Mouse (Mus musculus) hindbrain, embryonic 13.5 days (tissue): Measurements from ENCODE around the gene Lad1. TPM values are rescaled to one million over a fixed set of nuclear protein-coding genes. Genes with fewer than 3 reads are reported as not detected.

Experiments
- ATAC-seq: fragments of 200-750 bp; cut with Nextera tagmentation; 2 replicates; pipeline ENCODE4 v1.8.0; 2017; ENCODE audit warnings: moderate TSS enrichment; ENCODE audit not compliant: low FRiP score
- H3K27ac ChIP-seq: fragments of 300-500 bp; sonication (generic); 2 replicates; pipeline ENCODE4 v1.5.1; 2015; ENCODE audit warnings: inconsistent platforms, mild to moderate bottlenecking, moderate library complexity
- H3K27me3 ChIP-seq: fragments of 300-500 bp; sonication (generic); 2 replicates; pipeline ENCODE4 v1.6.1; 2015; ENCODE audit warnings: mild to moderate bottlenecking, inconsistent platforms
- H3K36me3 ChIP-seq: fragments of 300-500 bp; sonication (generic); 2 replicates; pipeline ENCODE4 v1.6.1; 2015; ENCODE audit warnings: mild to moderate bottlenecking, inconsistent platforms
- H3K4me1 ChIP-seq: fragments of 300-500 bp; sonication (generic); replicated peaks from 2 replicates; pipeline ENCODE4 v1.6.1; 2015; ENCODE audit warnings: inconsistent platforms
- H3K4me2 ChIP-seq: fragments of 300-500 bp; sonication (generic); 2 replicates; pipeline ENCODE4 v1.6.1; 2015; ENCODE audit warnings: inconsistent platforms, mild to moderate bottlenecking, moderate library complexity
- H3K4me3 ChIP-seq: fragments of 300-500 bp; sonication (generic); 2 replicates; pipeline ENCODE4 v1.5.1; 2015; ENCODE audit warnings: mild to moderate bottlenecking, inconsistent platforms
- H3K9ac ChIP-seq: fragments of 300-500 bp; sonication (generic); 2 replicates; pipeline ENCODE4 v1.6.1; 2015; ENCODE audit warnings: mild to moderate bottlenecking, inconsistent platforms
- H3K9me3 ChIP-seq: fragments of 300-500 bp; sonication (generic); 2 replicates; pipeline ENCODE4 v1.6.1; 2016; ENCODE audit warnings: inconsistent platforms
- WGBS: fragments of 180-500 bp; shearing (Covaris S2); methylation state at CpG from one replicate; pipeline ENCODE4 v1.1.7; 2015; 5-methylcytosine and 5-hydroxymethylcytosine counted together
- polyA plus RNA-seq: library from polyadenylated mRNA; unstranded; fragments of >200 nt; fragmentation: Nextera tagmentation; extraction: Ambion mirVana; gene quantifications from 2 replicates; pipeline ENCODE4 v1.2.1, GENCODE M21; 2015

The Lad1 gene
- polyA plus RNA-seq, 1 experiment from 2014 or later = 0.65 TPM

DNA sequence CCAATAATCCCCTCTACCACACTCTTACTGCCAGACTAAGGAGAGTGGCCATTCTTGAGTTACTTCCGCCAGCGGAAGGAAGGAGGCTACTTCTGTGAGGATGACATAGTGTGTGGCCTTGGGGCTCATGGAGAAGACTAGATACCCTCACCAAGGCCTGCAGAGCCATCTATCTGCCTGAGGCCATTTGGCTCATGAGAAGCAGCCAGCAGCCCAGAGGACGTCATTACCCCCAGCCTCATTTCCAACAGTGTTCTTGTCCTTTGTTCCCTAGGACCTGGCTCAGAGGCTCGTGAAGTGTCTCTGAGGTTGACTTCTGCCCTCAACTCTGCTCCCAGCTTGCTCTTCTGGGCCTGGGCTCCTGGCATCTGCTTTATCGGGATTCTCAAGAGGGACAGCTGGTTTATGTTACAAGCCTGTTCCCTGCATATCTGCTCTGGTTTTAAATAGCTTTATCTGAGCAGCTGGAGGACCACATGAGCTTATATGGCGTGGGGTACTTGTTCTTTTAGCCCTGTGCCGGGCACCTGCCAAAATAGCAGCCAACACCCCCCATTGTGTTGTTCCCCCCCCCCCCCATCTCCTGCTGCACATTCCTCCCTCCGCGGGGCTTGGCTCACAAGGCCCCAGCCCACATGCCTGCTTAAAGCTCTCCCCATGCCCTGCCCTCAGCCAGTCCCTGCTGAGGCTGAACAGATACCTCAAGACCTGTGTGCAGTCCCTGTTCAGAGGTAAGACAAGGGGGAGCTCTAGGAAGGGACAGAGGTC lies 17.5 kb downstream of the Lad1 start, which contains the start of gene Tnnt2:
Gene Tnnt2 (plus strand): TSS at position 639 of the 768 bp plus-strand sequence.
- no peak within 1 kb of the TSS for H3K9ac ChIP-seq
- peaks cover under 1% of the 10 kb centered on the region; the same call in 1 of the 2 replicates for H3K27me3 ChIP-seq
- H3K4me2 ChIP-seq = no peak within 1 kb of the TSS
- ATAC-seq = no peak
- H3K9me3 ChIP-seq = no peaks in the 10 kb centered on the region
- H3K4me1 ChIP-seq = peaks cover 10% of the 10 kb centered on the region
- no peaks in the 10 kb centered on the region for H3K36me3 ChIP-seq
- 50% methylated on average over 9 of the region's 9 CpGs for WGBS
- H3K4me3 ChIP-seq = no peak within 1 kb of the TSS
- H3K27ac ChIP-seq = no peak within 1 kb of the TSS

DNA sequence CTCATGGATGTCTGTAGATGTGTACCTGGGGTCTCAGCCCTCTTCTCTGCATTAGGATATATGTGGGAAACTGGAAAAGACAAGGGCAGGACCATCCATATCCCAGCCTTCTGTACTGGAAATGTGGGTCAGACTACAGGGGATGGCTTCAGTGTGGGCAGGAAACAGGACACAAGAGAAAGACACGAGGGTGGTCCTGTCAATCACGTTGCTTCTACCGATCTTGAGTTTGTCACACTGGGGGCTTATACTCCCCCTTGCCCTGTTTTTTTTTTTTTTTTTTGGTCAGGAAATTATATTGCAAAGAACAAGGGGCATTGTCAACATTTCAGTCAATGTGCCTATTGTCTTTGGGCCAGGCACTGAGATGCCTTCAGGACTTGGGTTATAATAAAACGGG lies 20.2 kb downstream of the Lad1 start:
- Histone ChIP-seq H3K27me3 (no peaks in the 10 kb centered on the region), H3K36me3 (no peaks in the 10 kb centered on the region), H3K9ac (no peak overlapping the region), H3K4me2 (no peak overlapping the region), H3K4me3 (no peak overlapping the region), H3K27ac (no peak overlapping the region), H3K4me1 (peaks cover 14% of the 10 kb centered on the region), H3K9me3 (no peaks in the 10 kb centered on the region)
- 73% methylated on average over 4 of the region's 4 CpGs for WGBS
- ATAC-seq = no peak

DNA sequence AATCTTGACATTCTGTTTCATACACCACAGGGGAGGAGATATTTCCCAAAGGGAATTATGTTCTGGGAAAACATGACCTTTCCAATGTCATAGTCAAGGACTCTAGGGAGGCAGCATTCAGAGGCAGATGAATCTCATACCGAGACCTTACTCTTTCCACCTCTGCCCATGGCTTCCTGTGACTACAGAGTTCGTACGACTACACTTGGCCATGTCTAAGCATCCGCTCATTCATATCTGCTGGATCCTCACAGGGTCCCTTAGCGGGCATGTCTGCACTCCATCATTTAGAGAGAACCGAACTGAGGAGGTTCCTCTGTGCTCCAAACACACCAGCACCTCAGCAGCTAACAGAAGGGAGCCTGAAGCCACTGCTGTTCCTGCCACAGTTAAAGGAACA lies 20.7 kb downstream of the Lad1 start:
- Histone ChIP-seq H3K27me3 (no peaks in the 10 kb centered on the region), H3K4me1 (peaks cover 14% of the 10 kb centered on the region), H3K36me3 (no peaks in the 10 kb centered on the region), H3K9me3 (no peaks in the 10 kb centered on the region), H3K9ac (no peak overlapping the region), H3K4me2 (no peak overlapping the region), H3K27ac (no peak overlapping the region), H3K4me3 (no peak overlapping the region)
- no peak for ATAC-seq
- WGBS = 89% methylated on average over 6 of the region's 6 CpGs

DNA sequence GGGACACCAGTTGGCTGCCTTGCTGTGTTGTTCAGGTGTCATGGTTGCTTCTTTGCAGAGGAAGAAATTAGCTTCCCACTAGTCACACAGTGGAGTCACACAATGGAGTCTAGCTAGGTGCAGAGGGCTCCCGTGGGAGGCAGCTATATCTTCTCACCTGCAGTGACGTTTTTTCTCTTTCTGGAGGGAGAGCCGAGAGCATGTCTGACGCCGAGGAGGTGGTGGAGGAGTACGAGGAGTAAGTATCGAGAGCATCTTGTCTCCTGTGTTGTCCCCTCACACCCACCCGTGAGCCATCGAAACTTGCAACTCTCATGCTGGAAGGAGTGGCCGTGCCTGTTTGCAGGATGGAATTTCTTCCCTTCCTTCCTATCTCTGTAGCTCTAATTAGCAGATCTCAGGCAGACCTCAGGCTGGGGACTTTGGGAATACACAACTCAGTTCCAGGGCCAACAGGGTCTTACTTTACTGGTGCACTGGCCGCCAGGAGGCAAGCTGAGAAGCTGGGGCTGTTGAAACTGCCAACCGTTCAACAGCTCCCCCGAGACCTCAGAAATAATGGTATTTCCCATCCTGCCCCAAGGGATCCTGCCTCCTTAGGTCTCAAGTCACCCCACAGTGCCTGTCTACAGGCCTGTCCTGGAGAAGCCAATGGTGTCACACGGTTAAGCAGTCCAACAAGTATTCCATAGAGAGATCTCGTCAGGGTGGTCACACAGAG lies 22.4 kb downstream of the Lad1 start:
- WGBS = 77% methylated on average over 15 of the region's 15 CpGs
- ATAC-seq = no peak
- H3K4me3 ChIP-seq = no peak overlapping the region

DNA sequence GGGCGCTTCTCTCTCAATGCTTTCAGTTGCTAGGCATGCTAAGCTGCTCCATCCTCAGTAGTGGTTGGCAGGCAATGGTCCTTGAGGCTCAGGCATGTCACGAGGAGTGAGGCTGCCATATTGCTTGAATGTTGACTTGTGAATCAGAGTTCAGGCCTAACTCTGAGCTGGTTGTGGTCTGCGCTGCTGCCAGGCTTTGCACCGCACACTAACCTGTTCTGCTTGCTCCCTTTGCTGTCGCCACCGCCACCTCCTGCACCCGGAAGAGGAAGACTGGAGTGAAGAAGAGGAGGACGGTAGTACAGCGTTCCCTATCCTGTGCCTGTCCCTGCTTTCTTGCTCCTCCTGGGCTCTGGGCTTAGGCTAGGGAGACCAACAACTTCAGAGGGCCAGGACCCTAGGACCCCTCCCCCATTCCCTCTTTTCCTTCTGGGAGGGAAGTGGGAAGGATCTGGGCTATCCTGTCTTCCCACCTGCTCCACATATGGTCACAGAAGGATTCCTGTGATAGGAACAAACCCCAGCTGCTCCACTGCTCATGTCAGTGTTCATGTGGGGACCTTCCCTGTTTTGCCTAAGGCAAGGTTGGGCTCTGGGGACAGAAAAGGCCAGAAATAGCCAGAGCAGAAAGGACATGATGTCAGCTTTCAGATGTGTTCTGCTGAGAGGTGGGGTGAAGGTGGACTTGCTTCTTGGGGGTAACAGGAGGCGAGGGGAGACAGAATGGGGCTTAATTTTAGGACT lies 25.3 kb downstream of the Lad1 start:
- Histone ChIP-seq H3K9ac (no peak overlapping the region), H3K9me3 (no peaks in the 10 kb centered on the region), H3K4me1 (peaks cover 6% of the 10 kb centered on the region; the same call in 1 of the 2 replicates), H3K27me3 (no peaks in the 10 kb centered on the region), H3K36me3 (no peaks in the 10 kb centered on the region), H3K27ac (no peak overlapping the region), H3K4me2 (no peak overlapping the region), H3K4me3 (no peak overlapping the region)
- WGBS = 91% methylated on average over 10 of the region's 10 CpGs
- no peak for ATAC-seq

More for the DNA sequence above, 22.4 kb downstream of the Lad1 start:
- no peaks in the 10 kb centered on the region for H3K36me3 ChIP-seq
- H3K9me3 ChIP-seq = no peaks in the 10 kb centered on the region
- peaks cover 10% of the 10 kb centered on the region for H3K4me1 ChIP-seq
- no peaks in the 10 kb centered on the region for H3K27me3 ChIP-seq
- no peak overlapping the region for H3K4me2 ChIP-seq
- H3K27ac ChIP-seq = no peak overlapping the region
- H3K9ac ChIP-seq = no peak overlapping the region

DNA sequence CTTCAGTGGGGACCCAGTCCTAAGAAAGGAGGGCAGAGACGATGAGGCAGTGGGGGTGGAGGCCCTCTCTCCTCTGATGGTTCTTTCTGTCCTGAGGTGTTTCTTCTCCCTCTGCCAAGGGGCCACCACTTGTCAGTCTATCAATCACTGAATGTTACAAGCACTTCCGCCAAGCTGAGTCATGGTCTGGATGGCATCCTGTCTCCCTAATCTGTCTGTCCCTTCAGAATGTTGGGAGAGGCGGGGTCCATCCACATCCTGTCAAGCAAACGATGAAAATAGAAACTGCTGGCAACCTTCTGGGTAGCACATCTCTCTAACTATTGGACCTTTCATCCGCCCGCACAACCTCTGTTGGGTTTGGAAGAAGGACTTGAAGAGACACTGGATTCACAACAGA lies 26.1 kb downstream of the Lad1 start:
- 83% methylated on average over 6 of the region's 6 CpGs for WGBS
- Histone ChIP-seq H3K27me3 (0 out of 2 replicates have a peak, but pooled peaks cover 4% of the 10 kb centered on the region), H3K27ac (no peak overlapping the region), H3K9me3 (no peaks in the 10 kb centered on the region), H3K36me3 (no peaks in the 10 kb centered on the region), H3K9ac (no peak overlapping the region), H3K4me2 (no peak overlapping the region), H3K4me1 (peaks cover 6% of the 10 kb centered on the region; the same call in 1 of the 2 replicates), H3K4me3 (no peak overlapping the region)
- ATAC-seq = no peak

DNA sequence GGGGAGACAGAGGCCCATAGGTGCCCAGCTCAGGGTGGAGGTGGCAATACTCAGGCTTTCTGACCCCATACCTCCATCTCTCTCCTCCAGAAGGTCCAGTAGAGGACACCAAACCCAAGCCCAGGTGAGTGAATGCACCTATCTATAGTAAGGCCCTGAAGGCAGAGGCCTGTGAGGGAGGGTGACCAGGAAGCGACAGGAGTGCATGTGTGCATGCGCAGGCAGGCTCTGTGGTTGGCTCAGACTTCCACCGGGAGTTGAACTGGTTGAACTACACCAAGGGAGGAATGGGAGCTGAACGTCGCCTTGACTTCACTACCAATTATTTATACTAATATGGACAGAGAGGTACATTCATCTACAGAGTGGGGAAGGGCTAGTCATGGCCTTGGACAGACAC lies 28.2 kb downstream of the Lad1 start:
- H3K4me3 ChIP-seq = no peak overlapping the region
- WGBS = 79% methylated on average over 5 of the region's 5 CpGs
- H3K4me1 ChIP-seq = peaks cover 4% of the 10 kb centered on the region; the same call in 1 of the 2 replicates
- H3K27me3 ChIP-seq = 0 out of 2 replicates have a peak, but pooled peaks cover 4% of the 10 kb centered on the region
- no peak overlapping the region for H3K27ac ChIP-seq
- no peak overlapping the region for H3K9ac ChIP-seq
- ATAC-seq = no peak
- no peak overlapping the region for H3K4me2 ChIP-seq
- no peaks in the 10 kb centered on the region for H3K9me3 ChIP-seq
- H3K36me3 ChIP-seq = no peaks in the 10 kb centered on the region

DNA sequence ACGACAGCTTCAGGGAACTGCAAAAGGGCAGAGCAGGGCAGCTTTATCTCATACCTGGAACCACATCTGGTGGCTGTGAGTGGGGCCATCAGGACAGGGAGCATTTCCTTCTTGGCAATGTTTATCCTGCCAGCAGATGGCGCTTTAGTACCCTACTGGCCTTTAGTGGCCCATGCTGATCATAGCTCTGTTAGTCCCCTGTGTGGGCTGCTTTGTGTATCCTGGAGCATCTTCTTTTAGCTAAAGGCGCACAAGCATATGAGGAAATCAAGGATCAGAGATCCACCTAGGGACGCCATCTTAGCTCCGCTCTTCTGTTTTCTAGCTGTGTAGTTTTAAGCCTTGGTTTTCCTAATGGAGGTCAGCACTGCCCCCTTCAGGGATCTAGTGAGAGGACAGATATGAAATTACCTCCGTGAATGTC lies 28.8 kb downstream of the Lad1 start:
- Histone ChIP-seq H3K4me3 (no peak overlapping the region), H3K9me3 (no peaks in the 10 kb centered on the region), H3K4me2 (no peak overlapping the region), H3K27me3 (0 out of 2 replicates have a peak, but pooled peaks cover 4% of the 10 kb centered on the region), H3K9ac (no peak overlapping the region), H3K36me3 (no peaks in the 10 kb centered on the region), H3K27ac (no peak overlapping the region), H3K4me1 (peaks cover 9% of the 10 kb centered on the region)
- ATAC-seq = no peak
- 35% methylated on average over 6 of the region's 6 CpGs for WGBS

DNA sequence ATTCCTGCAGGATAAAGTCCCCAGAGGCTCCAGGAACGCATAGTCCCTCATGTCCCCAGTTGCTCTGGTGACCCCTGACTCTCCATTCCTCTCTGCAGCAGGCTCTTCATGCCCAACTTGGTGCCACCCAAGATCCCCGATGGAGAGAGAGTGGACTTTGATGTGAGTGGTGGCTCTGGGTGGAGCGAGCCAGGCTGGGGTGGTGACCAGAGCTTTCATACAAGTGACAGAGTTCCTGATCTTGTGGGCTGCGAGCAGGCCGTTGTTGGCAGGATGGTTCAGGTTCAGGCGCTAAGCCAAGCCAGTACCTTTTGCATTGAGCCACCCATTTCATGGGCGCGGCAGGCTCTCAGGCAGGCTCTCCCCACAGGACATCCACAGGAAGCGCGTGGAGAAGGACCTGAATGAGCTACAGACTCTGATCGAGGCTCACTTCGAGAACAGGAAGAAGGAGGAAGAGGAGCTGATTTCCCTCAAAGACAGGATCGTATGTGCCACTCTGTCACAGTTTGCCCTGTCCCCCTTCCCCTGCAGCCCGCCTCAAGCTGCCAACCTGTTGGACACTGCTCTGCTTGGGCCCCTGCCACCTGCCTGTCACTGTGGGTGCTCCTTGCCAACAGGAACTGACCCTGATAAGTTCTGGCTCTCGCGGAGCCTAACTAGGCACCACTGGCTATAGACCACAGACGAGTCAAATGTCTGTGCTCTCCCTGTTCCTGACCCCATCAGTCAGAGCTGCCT lies 29.4 kb downstream of the Lad1 start:
- 85% methylated on average over 17 of the region's 17 CpGs for WGBS
- no peaks in the 10 kb centered on the region for H3K36me3 ChIP-seq
- no peak overlapping the region for H3K9ac ChIP-seq
- H3K4me1 ChIP-seq = peaks cover 15% of the 10 kb centered on the region
- ATAC-seq = no peak
- H3K4me2 ChIP-seq = no peak overlapping the region
- H3K27me3 ChIP-seq = 0 out of 2 replicates have a peak, but pooled peaks cover 4% of the 10 kb centered on the region
- no peak overlapping the region for H3K27ac ChIP-seq
- no peak overlapping the region for H3K4me3 ChIP-seq
- no peaks in the 10 kb centered on the region for H3K9me3 ChIP-seq

DNA sequence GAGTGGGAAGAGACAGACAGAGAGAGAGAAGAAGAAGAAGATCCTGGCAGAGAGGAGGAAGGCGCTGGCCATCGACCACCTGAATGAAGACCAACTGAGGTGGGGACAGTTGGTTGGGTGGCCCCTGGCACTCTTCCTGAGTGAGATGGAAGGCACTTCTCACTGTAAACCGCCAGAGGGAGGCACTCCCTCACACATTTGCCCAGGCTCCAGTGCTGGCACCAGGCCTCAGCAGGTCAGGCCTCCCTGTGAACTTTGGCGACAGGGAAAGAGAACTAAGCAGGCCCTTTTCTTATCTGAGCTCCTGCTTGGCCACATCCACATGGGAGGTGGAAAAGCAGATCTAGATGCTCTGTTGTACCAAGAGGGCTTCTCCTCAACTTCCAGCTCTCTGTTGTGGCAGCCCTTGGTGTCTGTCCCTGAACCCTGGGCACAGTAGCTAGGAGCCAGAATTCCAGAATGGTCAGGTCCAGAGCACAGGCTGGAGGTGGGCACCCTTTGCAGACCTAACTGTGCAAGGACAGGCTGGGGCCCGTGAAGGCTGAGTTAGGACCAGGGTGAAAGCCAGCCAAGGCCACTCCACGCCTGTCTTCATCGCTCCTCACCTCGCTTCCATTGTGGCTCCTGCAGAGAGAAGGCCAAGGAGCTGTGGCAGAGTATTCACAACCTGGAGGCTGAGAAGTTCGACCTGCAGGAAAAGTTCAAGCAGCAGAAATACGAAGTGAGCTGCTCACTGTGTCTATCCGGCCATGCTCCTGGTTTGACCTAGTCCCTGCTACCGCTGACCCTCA lies 32.5 kb downstream of the Lad1 start:
- peaks cover 20% of the 10 kb centered on the region for H3K4me1 ChIP-seq
- ATAC-seq = no peak
- no peaks in the 10 kb centered on the region for H3K36me3 ChIP-seq
- H3K27me3 ChIP-seq = 0 out of 2 replicates have a peak, but pooled peaks cover 4% of the 10 kb centered on the region
- H3K9ac ChIP-seq = no peak overlapping the region
- H3K9me3 ChIP-seq = no peaks in the 10 kb centered on the region
- no peak overlapping the region for H3K4me3 ChIP-seq
- 72% methylated on average over 12 of the region's 12 CpGs for WGBS
- no peak overlapping the region for H3K4me2 ChIP-seq
- no peak overlapping the region for H3K27ac ChIP-seq
